Mouse (Mus musculus): ENCODE results near the gene Fgf14.
"Not testable (repeated sequence)": the region's sequence is repeated elsewhere in the genome, so short reads cannot be mapped to it uniquely, and the experiment has no call there.

Gene Fgf14

DNA sequence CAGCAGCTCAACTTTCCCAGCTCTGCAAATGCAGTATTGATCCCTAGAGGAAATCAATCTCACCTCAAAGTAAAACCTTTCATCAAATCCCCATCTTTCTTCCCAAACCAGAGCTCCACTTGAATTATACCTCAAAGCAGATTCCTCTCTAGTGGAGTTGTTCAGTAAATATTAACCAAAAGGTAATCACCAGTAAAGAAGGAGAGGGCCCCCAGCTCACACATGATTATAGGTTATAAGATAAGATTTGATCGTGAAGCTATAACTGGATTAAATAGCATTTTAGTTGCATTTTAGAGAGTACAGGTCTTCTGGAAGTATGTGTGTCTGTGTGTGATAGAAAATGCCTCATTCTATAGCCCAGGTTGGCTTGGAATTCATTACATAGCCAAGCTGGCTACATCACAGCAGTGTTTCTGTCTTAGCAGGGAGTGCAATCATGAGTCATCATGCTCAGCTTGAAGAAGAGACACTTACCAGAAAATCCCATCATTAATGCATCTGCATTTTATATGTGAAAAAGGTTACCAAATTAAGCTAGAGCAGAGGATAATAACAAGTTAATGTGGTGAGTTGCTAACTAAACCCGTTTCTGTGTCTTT, 202.8 kb downstream of the Fgf14 start:
- DNase-seq (ENCODE audit: low spot score in 2 of 2): no peak

DNA sequence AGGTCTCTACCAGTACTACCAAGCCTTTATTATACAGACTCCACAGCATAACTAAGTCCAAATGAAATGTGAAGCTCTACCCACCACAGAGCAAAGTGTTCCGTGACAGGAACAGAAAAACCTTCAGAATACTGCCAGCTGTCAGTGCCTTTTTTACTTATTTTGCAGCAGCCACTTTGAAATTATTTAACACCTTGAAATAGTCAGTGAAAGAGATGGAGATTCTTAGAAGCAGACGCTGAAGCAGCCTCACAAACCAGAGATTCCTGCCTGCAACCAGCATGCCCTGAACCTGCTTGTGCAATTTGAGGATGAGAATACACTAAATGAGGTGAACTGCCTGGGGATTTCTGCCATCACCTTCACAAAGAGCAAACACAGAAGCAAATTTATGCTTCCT, 206.0 kb downstream of the Fgf14 start:
- no peak for DNase-seq (ENCODE audit: low spot score in 2 of 2)

DNA sequence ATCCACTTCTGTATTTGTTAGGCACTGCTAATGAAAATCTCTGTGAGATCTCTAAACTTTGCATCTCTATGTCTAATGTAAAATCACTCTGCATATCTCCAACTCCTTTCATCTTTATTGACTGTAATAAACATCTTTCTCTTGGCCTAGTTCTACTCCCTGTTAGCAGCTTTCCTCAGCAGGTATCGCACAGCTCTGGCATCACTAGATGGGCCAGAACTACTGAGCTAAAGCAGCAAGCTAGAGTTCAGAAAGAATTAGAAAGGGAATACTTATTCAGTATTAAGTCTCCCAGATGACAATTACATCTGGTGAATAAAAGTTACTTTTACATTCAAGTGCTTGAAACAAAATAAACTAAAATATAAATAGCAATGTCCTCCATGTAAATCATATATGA, 221.8 kb downstream of the Fgf14 start:
- DNase-seq (ENCODE audit: low spot score in 2 of 2): no peak

DNA sequence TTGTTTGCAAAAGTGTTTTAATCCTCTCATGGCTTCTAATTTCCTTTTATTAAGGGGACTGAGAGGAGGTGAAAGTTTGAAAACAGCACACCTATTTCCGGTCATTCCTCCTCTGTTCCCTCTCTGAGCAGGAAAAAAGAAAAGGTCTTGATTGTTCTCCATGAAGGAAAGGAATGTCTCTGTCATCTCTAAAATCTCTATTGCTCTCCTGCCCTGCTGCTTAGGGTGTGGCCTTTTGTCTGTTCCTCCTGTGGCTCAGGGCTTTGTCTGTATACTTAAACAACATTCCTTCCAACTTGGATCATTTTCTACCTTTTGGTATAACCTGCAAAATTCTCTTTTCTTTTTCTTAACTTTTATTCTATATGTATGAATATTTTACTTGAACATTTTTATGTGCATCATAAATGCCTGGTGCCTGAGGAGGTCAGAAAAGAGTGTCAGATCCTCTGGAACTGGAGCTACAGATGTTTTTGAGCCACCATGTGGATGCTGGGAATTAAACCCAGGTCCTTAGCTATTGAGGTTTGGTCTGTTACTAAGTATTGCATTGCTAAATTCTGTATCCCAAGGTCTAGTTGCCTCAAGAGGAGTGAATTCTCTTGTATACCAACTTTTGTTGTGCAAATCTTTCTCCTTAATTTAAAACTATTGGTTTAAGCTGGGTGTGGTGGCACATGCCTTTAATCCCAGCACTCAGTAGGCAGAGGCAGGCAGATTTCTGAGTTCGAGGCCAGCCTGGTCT, 230.7 kb downstream of the Fgf14 start:
- no peak for DNase-seq (ENCODE audit: low spot score in 2 of 2)

DNA sequence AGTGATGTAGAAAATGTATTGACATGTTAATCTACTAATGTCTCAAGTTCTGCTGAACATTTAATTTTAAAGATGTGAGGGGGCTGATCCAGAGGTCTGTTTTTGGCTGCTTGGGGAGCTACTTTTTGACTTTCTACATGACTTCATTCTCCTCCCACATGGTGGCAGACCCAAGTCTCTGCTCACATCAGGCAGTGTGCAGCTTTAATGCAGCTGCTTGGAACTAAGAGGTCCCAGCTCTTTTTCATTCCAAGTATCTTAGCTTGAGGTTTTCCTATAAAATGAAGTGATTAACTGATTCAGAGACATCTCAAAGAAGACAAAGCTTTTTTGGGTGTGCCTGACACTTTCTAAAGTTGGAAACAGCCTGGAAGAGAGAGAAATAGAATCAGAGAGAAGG, 232.1 kb downstream of the Fgf14 start:
- no peak for DNase-seq (ENCODE audit: low spot score in 2 of 2)

DNA sequence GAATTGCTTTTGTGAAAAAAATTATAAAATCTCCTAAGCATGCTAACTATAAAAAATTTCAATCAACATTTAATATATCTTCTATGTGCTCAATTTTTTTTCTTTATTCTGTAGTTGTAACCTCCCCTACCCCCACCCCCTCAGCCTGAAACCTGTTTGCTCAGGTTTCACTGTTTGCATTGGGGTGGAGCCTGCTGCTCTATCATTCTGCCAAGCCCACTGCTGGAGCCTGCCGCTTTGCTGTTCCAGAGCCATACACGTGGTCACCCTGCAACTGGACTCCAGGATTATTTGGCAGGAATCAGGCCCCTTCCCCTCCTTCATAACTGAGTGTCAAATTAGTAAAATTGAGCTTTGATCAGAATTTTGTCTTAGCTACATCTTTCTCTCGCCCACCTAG, 237.6 kb downstream of the Fgf14 start:
- not testable (repeated sequence) for DNase-seq (ENCODE audit: low spot score in 2 of 2)

DNA sequence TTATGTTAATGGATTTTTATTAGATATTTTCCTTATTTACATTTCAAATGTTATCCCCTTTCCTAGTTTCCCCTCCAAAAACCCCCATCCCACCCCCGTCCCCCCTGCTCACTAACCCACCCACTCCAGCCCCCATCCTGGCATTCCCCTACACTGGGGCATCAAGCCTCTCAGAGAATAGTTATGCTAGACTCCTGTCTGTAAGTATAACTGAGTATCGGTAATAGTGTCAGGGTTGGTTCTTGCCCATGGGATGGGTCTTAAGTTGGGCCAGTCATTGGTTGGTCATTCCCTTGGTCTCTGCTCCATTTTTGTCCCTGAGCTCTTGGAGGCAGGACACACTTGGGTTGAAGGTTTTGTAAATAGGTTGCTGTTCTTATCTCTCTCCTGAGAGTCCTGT, 265.0 kb downstream of the Fgf14 start:
- no peak for DNase-seq (ENCODE audit: low spot score in 2 of 2)

DNA sequence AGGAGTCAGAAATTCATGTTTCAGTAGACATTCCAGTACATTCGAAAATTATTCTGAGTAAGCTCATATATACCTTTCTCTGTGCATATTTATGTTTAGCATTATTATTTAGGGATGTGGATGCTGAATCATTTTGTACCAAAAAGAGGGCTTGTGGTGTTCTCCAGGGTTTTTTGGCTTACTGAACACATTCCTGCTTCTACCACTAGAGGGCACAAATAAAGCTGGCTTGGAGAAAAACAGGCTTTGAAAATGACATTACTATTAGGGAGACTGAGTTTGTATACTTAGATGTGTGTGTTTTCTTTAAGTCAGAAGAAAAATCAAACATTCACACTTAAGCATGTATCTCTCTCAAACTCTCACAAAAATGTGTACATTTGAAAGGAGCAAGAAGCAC, 266.0 kb downstream of the Fgf14 start:
- no peak for DNase-seq (ENCODE audit: low spot score in 2 of 2)

DNA sequence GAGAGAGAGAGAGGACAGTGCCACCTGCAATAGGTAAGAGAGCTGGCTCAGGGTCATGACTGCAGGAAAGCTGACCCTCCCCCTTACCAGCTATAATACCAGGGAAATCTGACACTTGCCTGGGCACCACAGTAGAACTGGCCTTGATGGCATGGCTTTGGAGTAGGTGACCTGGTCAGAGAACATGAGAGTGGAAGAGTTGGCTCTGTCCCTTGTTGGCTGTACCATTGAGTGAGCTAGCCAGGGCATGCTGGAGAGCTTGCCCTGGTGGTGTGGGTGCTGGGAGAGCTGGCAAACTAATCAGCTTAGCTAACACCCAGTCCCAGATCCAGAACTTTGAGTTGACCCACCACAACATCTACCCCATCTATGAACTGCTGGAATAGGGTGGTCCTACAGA, 348.5 kb downstream of the Fgf14 start:
- DNase-seq (ENCODE audit: low spot score in 2 of 2): no peak

DNA sequence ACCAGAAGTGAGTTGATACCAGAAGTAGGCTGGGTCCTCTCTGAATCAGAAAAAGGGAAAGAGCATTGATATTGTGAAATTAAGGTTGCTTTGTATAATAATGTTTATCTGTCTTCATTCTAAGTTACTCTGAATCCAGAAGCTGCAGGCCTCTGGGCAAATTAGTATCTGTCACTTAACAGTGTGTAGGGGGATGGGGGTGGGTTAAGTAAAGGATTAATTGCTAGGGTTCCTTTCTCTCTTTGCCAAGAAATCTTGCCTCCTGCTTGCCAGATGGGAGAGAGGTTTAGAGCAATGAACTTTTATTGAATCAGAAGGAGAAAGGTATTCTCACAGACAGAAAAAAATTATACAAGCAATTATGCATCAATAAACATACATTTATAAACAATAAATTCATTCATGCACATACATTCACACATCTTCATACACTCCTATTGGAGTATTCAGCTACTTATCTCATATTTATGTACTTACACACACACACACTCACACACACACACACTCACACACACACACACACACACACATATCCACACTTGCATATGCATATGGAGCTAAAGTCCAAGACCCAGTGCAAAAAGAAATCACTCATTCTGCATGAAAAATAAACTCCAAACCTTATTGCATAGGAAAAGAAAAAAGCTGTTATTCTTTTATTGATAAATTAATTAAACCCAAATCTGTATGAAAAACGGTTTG, 357.8 kb downstream of the Fgf14 start:
- no peak for DNase-seq (ENCODE audit: low spot score in 2 of 2)

DNA sequence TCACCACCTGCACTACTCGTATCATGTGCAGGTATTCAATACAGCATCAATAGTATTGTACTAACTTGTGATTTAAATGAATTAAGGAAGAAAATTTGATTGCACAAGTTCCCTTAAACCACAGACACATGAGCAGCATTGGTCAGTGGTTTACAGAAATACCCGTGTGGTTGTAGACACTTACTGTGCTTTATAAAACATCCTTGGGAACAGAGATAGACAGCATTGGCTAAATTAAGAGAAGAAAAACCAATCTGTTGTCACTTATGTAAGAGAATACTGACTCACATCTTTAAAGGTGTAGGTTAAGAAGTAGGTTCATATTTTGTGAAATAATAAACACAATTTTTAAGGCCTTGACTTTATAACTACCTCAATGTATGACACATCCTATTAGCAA, 361.4 kb downstream of the Fgf14 start:
- no peak for DNase-seq (ENCODE audit: low spot score in 2 of 2)

DNA sequence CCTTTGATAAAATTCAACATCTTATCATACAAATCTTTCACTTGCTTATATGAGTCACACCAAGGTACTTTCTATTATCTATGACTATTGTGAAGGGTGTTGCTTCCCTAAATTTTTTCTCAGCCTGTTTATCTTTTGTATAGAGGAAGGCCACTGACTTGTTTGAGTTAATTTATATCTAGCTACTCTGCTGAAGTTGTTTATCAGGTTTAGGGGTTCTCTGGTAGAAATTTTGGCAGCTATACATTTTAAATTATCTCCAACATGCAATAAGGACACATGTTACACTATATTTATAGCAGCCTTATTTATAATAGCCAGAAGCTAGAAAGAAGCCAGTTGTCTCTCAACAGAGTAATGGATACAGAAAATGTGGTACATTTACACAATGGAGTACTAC, 389.9 kb downstream of the Fgf14 start:
- DNase-seq (ENCODE audit: low spot score in 2 of 2): no peak

DNA sequence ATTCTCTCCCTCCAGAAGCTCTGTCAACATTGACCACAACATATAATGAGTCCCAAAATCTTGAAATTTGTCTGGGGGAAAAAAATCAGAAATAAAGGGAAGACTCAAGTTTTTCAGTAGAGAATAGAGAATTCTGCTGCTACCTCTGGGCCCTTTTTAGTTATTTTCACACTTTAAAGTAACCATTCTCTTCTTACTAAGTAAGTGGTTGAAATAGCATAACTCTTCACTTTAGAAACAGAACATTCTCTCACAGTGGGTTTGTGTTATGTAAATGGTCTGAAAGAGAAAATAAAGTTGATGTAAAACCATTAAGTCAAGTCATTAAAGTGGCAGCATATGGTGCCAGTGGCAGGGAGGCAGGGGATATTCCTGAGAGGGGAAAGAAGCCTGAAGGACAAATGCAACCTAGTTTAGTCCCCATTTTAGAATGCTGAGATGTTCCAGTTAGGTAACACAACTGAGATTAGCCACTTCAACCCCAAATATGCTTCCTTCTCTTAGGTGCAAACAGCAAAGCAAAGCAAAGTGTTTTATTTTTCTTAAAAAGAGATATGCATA, 398.5 kb downstream of the Fgf14 start:
- DNase-seq (ENCODE audit: low spot score in 2 of 2): no peak

DNA sequence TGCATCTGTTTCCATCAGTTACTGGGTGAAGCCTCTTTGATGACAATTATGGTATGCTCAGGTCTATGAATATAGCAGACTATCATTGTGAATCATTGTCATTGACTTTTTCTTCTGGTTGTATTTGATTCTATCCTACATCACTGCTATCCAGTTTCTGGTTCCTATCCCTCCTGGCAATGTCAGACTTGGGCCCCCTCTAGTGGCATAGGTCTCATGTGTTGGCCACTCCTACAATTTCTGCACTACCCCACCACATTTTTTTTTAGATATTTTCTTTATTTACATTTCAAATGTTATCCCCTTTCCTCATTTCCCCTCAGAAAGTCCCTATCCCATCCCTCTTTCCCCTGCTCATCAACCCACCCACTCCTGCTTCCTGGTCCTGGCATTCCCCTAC, 409.9 kb downstream of the Fgf14 start:
- DNase-seq (ENCODE audit: low spot score in 2 of 2): no peak

DNA sequence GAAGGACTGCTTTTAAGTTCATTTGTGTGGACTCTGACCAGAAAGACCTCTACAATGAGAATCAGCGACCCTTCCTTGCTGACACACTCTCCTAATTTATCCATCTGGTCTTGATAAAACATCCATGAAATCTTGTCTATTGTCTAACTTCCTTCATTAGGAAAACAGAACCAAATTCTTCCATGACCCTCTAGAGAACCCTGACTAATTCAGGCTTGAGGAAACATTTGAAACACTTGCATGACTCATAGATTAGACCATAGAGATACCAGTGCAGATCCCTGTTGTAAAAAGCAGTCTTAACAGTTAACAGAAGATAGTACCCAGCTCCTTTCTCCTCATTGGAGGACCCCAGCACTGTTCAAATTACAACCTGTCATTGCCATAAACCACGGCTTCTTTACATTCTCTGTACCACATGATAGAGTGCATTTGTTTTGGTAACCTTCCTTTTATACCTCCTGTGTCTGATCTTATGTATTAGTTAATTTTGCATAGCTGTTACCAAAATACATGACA, 412.3 kb downstream of the Fgf14 start:
- no peak for DNase-seq (ENCODE audit: low spot score in 2 of 2)

DNA sequence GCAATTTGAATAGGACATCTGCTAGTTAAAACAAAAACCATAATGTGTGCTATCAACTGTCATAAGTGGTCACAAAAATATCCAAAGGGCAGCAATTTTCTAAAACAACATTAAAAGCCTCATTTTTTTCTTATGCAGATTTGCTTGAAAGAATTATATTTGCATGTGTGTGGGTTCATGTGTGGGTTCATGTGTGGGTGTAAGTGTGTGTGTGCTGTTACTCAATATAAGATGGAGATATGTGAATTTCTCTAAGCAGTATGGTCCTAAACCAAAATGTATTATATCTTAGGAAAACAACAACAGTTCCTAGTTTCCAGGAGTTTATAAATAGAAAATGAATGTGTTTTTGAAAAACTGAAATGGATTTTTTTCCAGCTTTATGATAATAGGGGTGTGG, 413.7 kb downstream of the Fgf14 start:
- no peak for DNase-seq (ENCODE audit: low spot score in 2 of 2)

DNA sequence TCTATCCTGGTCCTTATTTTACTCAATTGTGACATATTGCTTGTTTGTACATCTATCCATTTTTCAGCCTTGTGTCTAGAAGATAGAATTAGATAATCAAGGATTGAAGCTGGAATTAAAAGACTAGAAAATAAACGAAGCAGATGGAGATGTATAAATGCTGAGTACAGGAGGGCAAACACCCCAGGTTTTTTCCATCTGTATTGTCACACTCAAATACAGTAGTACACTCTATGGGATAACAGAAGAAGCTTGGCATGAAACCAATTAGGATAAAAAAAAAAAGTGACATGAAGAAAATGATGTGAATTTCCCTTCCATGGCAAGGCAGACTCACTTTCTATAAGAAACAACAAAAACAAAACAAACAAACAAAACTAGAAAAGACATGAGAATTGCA, 429.4 kb downstream of the Fgf14 start:
- DNase-seq (ENCODE audit: low spot score in 2 of 2): no peak

DNA sequence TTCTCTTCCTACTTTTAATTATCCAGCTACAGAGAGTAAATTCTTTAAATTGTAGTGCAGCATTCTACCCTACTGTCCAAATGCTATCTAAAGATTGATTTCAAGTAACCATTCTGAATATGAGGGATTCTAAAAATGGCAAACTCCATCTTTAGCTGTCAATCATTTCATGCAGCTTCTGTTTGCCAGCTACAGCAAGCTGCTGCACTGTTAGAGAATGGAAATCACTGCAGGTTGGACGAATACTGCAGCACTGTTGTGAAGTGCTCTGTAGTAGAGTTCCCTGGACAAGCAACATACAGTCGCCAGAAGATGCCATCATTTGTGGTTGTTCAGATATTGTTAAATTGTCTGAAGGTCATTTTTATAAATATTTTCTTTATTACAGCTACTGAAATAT, 453.5 kb downstream of the Fgf14 start:
- no peak for DNase-seq (ENCODE audit: low spot score in 2 of 2)

DNA sequence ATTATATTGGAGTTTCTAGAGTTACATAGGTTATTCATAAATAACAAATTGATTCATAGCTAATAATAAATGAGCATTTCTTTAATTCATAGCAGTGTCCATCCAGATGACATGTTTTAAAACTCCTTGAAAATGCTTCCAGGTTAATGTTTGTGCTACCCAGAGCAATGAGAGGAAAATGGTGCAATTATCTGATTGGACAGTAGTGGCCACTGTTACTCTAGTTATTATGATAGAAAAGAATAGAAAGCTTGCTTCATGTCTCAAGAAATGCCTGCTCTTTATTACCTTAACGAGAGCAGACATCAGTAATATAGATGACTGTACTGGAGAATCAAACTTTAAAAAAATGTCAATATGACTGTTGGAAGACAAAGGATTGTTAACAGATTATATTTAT, 454.5 kb downstream of the Fgf14 start:
- no peak for DNase-seq (ENCODE audit: low spot score in 2 of 2)

DNA sequence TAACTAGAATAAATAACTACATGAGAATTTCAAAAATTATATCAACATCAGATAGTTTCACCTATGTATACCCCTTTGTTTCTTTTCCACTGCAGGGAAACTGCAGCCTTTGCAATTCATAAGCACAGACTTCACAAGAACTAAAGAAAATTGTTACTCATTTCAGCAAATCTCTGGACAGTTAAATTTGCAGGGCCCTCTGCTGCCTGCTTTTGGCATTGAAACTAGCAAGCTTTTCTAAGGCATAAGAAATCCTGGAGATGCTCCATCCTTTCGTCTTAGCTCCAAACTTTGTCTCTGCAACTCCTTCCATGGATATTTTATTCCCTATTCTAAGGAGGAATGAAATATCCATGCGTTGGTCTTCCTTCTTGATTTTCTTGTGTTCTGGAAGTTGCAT, 455.9 kb downstream of the Fgf14 start:
- no peak for DNase-seq (ENCODE audit: low spot score in 2 of 2)

DNA sequence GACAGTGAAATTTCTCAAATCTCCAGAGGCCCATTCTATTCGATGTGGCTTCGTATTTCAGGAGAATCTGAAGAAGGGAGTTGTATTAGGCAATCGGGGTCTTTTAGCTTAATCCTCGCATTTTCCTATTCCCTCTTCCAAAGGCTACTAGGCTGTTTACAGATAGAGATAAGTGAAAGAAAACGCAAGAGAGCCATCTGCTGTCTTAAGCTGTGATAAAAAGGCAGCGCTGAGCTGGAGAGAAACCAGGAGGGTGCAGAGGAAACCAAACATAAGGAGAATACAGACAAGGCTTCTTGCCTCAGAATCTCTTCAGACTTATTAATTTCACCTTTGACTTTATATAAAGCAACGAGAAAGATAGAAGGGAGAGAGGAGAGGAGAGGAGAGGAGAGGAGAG, 481.1 kb downstream of the Fgf14 start:
- no peak for DNase-seq (ENCODE audit: low spot score in 2 of 2)

DNA sequence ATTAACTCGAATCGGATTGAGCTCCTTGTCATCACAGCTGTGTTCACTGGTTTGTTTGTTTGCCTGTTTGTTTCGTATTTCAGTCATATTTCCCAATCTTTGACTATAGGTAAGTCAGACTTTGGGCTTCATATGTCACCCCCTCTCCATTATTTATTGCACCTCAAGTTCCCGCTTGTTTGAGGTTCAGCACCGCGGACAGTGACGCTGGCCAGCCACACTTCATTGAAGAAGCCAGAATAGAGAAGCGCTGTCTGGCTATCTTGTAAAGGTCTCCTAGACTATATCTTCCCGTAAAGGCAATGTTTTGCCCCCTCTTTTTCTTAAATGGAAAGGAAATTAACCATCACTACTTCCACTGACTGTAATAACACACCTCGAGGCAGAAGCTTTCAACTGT, 481.6 kb downstream of the Fgf14 start:
- DNase-seq (ENCODE audit: low spot score in 2 of 2): no peak

DNA sequence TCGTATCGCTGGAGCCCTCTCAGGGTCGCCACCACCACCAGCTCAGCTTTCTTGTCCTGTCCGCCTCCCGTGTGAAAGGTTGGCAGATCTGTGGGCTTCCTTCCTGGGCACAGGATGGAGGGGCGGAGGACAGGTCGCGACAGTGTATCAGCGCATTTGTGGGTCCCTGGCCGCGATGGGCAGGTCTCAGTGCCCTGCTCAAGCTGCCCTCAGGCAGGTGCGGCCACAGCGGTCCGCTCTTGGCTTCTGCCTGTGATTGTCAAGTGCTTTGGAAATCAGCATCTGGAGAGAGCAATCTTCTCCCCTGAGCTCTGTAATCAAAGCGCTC, 484.1 kb downstream of the Fgf14 start:
- DNase-seq (ENCODE audit: low spot score in 2 of 2): no peak
